Mouse (Mus musculus) G1E (cell line): ENCODE results near the gene Gcn1l1.

Experiments
- CTCF ChIP-seq: IDR thresholded peaks from 2 replicates; pipeline ENCODE4 v1.5.1; 2012; ENCODE audit warnings: low read depth, low read length, inconsistent platforms, mixed read lengths
- GATA1 ChIP-seq: IDR thresholded peaks from 2 replicates; pipeline ENCODE4 v1.6.1; 2012; ENCODE audit warnings: borderline replicate concordance, low read length, inconsistent platforms, mixed read lengths

- TF ChIP-seq GATA1 (no peak), CTCF (no peak)
Observed at GRCm38 (mm10) chr5:115668986-115669385, 103.9 kb downstream of the Gcn1l1 start.
